Mouse (Mus musculus): ENCODE data around the gene Tuba4a. TPM values are rescaled to one million over a fixed set of nuclear protein-coding genes. Genes with fewer than 3 reads are reported as not detected.

Tuba4a gene
- total and polyA plus RNA-seq, 3 experiments, result 180 to 294 (median 192) TPM

DNA sequence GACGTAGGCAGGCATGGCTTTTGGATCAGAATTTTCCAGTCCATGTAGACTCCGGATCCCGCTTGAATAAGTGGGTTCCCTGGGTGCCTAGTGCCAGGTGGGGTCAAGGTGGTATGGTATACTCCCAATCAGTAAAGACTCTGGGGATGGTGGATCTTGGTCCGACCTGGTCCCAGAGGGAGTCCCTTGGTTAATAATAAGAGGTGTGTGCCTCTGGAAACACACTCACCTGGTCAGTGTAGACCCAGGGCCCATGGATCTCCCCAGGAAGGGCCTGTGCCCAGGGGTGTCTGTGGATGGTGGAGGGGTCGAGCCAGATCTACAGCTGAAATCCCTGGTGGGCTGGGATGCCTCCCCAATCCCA is 28.4 kb downstream of the Tuba4a start:
- Histone ChIP-seq H3K9ac (ENCODE audit: insufficient read depth, low read depth) (peak overlapping the region; percentile 81), H3K4me1 (ENCODE audit: control insufficient read depth in 1 of 2, insufficient read depth in 2 of 2) (peaks cover 10 to 38% of the 10 kb centered on the region in 2 experiments), H3K9me3 (replicated peaks; ENCODE audit: low read length) (no peaks in the 10 kb centered on the region), H3K27me3 (replicated peaks) (no peaks in the 10 kb centered on the region), H3K4me2 (ENCODE audit: insufficient read depth, low read depth, poor library complexity, severe bottlenecking) (peak overlapping the region; percentile 65), H3K36me3 (replicated peaks in 1 of 2; ENCODE audit: control insufficient read depth in 1 of 2, insufficient read depth in 1 of 2, low read length in 1 of 2) (peaks cover 19 to 54% of the 10 kb centered on the region in 2 experiments), H3K4me3 (replicated peaks in 1 of 3; ENCODE audit: low read depth in 2 of 3, low read length in 2 of 3, poor library complexity in 1 of 3) (peak overlapping the region; percentile 86 to 89 (median 87)), H3K27ac (ENCODE audit: insufficient read depth, low read depth) (no peak overlapping the region), H3K79me2 (replicated peaks; ENCODE audit: control insufficient read depth, extremely low read depth, insufficient read depth, poor library complexity, severe bottlenecking) (no peaks in the 10 kb centered on the region)
- in situ Hi-C loops (cut with MboI; ENCODE audit: low pct_ligation_motif_present, low pct_unique_long_range_greater_than_20kb, low sequenced_read_pairs) (no loop called here), dilution Hi-C loops (cut with MboI; ENCODE audit: extremely low pct_ligation_motif_present, extremely low pct_unique_long_range_greater_than_20kb, low sequenced_read_pairs) (no loop called here)
- no peak for DNase-seq (ENCODE audit: extremely low read depth)
- TF ChIP-seq JUN (IDR thresholded peaks at IDR 0.05; ENCODE audit: insufficient read depth, low read depth, low read length) (no peak), TBP (conservative IDR thresholded peaks at IDR 0.05; ENCODE audit: low read depth, low read length) (no peak), GABPA (IDR thresholded peaks at IDR 0.05; ENCODE audit: insufficient replicate concordance, low read depth, low read length) (no peak), ETS1 (conservative IDR thresholded peaks at IDR 0.05; ENCODE audit: low read depth, low read length) (no peak), ZC3H11A (IDR thresholded peaks at IDR 0.05; ENCODE audit: low read depth, low read length) (no peak), PAX5 (IDR thresholded peaks at IDR 0.05; ENCODE audit: low read length) (no peak), UBTF (IDR thresholded peaks at IDR 0.05; ENCODE audit: low read depth, low read length) (no peak), CHD2 (IDR thresholded peaks at IDR 0.05; ENCODE audit: low read length) (no peak), CHD1 (IDR thresholded peaks at IDR 0.05; ENCODE audit: low read depth, low read length) (no peak), TCF12 (IDR thresholded peaks at IDR 0.05; ENCODE audit: low read depth, low read length) (no peak), ZNF384 (IDR thresholded peaks at IDR 0.05; ENCODE audit: low read depth, low read length) (no peak), EP300 (IDR thresholded peaks at IDR 0.05; ENCODE audit: low read length) (no peak), MAFK (IDR thresholded peaks at IDR 0.05; ENCODE audit: insufficient replicate concordance, low read length) (no peak), HCFC1 (IDR thresholded peaks at IDR 0.05; ENCODE audit: low read depth, low read length) (no peak), ZKSCAN1 (IDR thresholded peaks at IDR 0.05; ENCODE audit: borderline replicate concordance, low read depth, low read length) (no peak)

DNA sequence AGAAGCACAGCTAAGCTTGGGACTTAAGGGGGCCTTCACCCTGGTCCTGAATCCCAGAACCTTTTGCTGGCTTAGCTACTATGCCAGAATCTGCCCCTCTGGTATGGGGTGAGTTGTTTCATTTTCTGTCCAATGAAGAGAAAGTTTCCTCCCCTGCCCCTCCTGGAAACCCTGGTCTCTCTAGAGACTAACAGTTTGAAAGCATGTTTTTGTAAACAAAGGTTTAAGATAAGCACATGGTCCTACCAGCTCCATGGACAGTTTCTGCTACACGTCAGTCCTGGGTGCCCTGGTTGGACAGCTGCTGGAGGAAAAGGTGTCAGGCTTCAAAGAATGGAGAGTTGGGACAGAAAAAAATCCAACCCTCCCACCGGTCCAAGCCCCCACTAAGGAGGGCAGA is 29.1 kb downstream of the Tuba4a start:
- Histone ChIP-seq H3K4me2 (ENCODE audit: insufficient read depth, low read depth, poor library complexity, severe bottlenecking) (peak overlapping the region; percentile 65; the same call in 1 of the 2 replicates), H3K36me3 (replicated peaks in 1 of 2; ENCODE audit: control insufficient read depth in 1 of 2, insufficient read depth in 1 of 2, low read length in 1 of 2) (peaks cover 20 to 54% of the 10 kb centered on the region in 2 experiments), H3K4me3 (replicated peaks in 1 of 3; ENCODE audit: low read depth in 2 of 3, low read length in 2 of 3, poor library complexity in 1 of 3) (peak overlapping the region in 1 of 3 experiments; percentile 87), H3K9me3 (replicated peaks; ENCODE audit: low read length) (no peaks in the 10 kb centered on the region), H3K27ac (ENCODE audit: insufficient read depth, low read depth) (no peak overlapping the region), H3K9ac (ENCODE audit: insufficient read depth, low read depth) (peak overlapping the region; percentile 81; the same call in 1 of the 2 replicates), H3K79me2 (replicated peaks; ENCODE audit: control insufficient read depth, extremely low read depth, insufficient read depth, poor library complexity, severe bottlenecking) (no peaks in the 10 kb centered on the region), H3K27me3 (replicated peaks) (no peaks in the 10 kb centered on the region), H3K4me1 (ENCODE audit: control insufficient read depth in 1 of 2, insufficient read depth in 2 of 2) (peaks cover 10 to 38% of the 10 kb centered on the region in 2 experiments)
- no peak for DNase-seq (ENCODE audit: extremely low read depth)
- in situ Hi-C loops (cut with MboI; ENCODE audit: low pct_ligation_motif_present, low pct_unique_long_range_greater_than_20kb, low sequenced_read_pairs), result no loop called here
- dilution Hi-C loops (cut with MboI; ENCODE audit: extremely low pct_ligation_motif_present, extremely low pct_unique_long_range_greater_than_20kb, low sequenced_read_pairs), result no loop called here
- TF ChIP-seq MAZ (IDR thresholded peaks at IDR 0.05; ENCODE audit: low read depth, low read length) (no peak), CHD1 (IDR thresholded peaks at IDR 0.05; ENCODE audit: low read depth, low read length) (no peak), KAT2A (IDR thresholded peaks at IDR 0.05; ENCODE audit: insufficient replicate concordance, low read length) (no peak), NRF1 (IDR thresholded peaks at IDR 0.05; ENCODE audit: low read depth, low read length) (no peak), NELFE (IDR thresholded peaks at IDR 0.05; ENCODE audit: low read depth, low read length) (no peak), PAX5 (IDR thresholded peaks at IDR 0.05; ENCODE audit: low read length) (no peak), GABPA (IDR thresholded peaks at IDR 0.05; ENCODE audit: insufficient replicate concordance, low read depth, low read length) (no peak), TCF12 (IDR thresholded peaks at IDR 0.05; ENCODE audit: low read depth, low read length) (no peak), SMC3 (IDR thresholded peaks at IDR 0.05; ENCODE audit: low read depth, low read length) (no peak), IRF4 (IDR thresholded peaks at IDR 0.05; ENCODE audit: low read depth, low read length) (no peak), POLR2A (IDR thresholded peaks at IDR 0.05; ENCODE audit: low read depth, low read length) (no peak), ZNF384 (IDR thresholded peaks at IDR 0.05; ENCODE audit: low read depth, low read length) (no peak), ZKSCAN1 (IDR thresholded peaks at IDR 0.05; ENCODE audit: borderline replicate concordance, low read depth, low read length) (no peak), ZMIZ1 (IDR thresholded peaks at IDR 0.05; ENCODE audit: low read depth, low read length) (no peak), UBTF (IDR thresholded peaks at IDR 0.05; ENCODE audit: low read depth, low read length) (no peak), RCOR1 (conservative IDR thresholded peaks at IDR 0.05; ENCODE audit: low read depth, low read length) (no peak)
